Mouse (Mus musculus) c-Kit-positive CD71-negative TER-119-negative erythroid progenitor cells, embryonic 14.5 days (primary cell): ENCODE results near the gene Sema6b.
"Not testable (repeated sequence)": the region's sequence is repeated elsewhere in the genome, so short reads cannot be mapped to it uniquely, and the experiment has no call there.

ENCODE experiments used
- DNase-seq: peaks from one replicate; pipeline ENCODE4 v3.0.0-alpha.2; 2013; ENCODE audit warnings: low read depth

Sema6b gene

DNA sequence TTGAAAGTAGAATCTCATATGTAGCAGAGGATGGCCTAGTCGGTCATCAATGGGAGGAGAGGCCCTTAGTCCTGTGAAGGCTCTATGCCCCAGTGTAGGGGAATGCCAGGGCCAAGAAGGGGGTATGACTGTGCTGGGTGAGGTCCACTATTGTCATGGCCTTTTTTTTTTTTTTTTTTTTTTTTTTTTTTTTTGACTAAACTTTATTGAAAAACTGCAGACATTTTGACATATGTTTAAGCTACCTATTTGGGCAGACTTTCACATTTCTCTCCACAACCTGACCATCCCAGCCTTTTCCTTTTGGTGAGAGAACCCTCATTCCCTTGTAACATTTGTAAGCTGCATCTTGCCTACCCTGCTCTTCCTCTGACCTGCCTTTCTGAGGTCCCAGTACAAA lies 47.8 kb downstream of the Sema6b start:
- no peak for DNase-seq

DNA sequence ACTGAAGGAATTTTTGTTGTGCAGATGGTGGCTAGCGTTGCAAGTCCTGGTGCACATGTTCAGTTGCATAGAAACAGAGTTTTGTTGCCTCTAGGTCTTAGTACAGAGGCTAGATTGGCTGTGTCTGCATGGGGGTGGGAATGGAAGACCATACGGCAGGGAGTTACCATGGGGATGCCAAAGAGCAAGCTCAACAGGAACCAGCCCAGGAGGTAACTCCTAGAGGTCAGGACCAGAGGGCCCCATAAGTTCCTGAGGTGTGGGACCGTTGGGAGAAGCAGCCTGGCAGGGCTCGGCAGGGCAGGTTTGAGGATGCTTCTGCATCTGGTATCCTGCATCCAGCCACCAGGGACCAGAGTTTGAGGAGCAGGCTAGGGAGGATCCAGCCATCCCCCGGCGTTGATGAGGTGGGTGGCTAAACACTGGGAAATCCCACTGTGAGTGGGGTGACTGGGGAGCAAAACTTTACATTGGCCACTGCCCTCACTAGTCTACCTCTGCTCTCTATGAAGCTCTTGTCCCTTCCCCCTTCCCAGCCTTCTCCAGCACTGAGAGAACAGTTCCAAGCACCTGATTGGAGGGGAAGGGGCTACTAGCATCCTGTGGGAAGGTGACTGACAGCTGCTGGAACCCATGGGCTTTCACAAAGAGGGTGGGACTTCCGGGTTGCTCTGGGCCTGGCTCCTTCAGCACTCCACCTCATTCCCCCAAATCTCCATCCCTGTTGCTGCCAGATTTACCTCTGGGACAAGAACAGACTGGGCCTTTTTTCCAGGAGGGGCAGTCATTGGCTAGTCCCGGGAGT lies 59.2 kb downstream of the Sema6b start:
- no peak for DNase-seq

DNA sequence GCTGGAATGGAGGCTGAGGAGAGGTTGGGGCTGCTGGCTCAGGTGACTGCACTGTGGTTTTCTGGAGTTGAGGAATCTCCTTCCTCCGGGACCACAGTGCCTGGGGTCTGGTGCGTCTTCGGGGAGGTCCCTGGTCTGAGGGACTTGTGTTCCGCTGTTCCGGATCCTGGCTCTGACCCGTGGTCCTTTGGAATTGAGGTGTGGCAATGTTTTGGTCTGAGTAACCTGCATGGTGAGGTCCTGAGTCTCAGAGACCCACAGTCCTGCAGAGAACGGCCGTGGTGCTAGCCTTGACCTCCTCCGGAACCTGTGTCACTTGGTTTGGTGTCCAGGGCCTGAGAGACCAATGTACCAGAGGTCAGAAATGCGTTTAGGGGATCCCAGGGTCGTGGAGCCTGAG lies 60.2 kb downstream of the Sema6b start:
- DNase-seq: no peak

DNA sequence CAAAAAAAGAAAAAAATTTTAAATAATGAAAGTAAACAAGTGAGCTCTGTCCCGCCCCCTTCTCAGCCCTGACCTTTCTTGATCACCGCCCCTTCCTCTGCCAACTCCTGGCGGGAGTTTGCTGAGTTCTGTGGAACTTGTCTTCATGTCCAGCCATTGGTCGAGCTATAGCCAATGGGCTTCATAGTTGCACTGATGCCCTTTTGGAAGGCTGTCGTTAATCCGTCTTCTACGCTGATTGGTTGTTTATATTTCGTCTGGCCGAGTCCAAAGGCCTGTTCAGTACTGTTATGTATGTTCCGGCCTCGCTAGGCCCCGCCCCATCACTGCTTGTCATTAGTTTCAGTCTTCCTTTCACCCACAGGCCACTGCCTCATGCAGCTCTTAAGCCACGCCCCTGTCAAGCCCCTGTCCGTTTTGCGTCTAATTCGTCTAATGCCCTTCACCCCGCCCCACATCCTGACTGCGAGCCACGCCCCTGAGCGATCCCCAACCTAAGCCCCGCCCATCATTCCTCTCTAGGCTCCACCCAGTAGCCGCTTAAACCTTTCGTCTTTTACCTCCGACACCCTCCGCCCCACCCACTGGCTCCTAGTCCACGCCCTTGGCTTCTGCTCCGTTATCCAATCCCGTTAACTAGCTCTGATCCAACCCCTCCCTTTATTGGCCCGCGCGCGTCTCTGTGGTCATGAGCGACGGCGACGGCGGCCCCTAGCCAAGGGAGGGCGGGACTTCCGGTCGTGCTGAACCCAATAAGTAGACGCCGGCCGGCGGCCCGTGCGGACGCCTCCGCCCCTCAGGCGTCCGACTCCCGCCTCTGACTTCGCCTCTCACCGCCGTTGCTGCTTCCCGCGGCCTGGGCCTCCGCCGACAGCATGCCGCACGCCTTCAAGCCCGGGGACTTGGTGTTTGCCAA lies 61.0 kb downstream of the Sema6b start, which contains the start of gene Hdgfl2:
TSS of gene Hdgfl2 (plus strand) at position 755 of the 916 bp plus-strand sequence.
- peak; percentile 99 for DNase-seq

DNA sequence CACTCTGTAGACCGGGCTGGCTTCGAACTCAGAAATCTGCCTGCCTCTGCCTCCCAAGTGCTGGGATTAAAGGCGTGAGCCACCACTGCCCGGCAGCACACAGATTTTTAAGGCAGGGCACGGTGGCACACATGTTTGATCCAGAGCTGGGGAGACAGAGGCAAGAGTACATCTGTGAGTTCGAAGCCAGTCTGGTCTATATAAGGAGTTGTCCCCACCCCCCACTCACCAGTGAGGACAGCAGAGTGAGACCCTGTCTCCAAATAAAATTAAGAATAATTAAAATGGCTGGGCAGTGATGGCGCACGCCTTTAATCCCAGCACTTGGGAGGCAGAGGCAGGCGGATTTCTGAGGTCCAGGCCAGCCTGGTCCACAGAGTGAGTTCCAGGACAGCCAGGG lies 61.8 kb downstream of the Sema6b start:
- not testable (repeated sequence) for DNase-seq

DNA sequence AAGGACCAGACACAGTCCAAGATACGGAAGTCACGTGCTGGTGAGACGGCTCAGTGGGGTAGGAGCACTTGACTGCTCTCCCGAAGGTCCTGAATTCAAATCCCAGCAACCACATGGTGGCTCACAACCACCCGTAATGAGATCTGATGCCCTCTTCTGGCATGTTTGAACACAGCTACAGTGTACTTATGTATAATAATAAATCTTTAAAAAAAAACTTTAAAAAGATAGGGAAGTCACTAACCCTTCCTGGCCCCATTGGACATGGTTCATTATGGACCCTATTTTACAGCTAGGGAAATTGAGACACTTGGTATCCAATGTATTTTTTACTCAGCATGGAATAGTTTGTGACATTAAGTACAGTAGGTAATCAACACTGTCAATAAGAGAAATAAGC lies 62.6 kb downstream of the Sema6b start:
- no peak for DNase-seq

DNA sequence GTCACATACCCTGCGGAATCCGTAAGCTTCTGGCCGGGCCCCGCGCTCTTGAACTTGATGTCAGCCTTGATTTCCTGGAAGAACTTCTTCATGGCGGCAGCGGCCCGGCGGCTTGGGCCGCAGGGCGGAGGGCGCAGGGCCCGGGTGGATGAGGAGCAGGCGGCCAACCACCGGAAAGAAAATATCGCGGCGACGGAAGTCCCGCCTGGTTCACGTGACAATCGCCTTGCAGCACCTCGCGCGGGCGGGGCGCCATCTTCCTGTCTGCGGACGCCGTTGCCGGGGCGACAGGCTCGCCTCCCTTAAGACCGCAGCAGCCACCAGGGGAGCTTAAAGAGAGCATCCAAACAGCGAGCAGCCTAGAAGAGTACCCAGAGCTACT lies 65.3 kb downstream of the Sema6b start, which contains the start of gene Ubxn6:
TSS of gene Ubxn6 (minus strand) at position 202 of the 382 bp plus-strand sequence.
- DNase-seq: peak; percentile 92

DNA sequence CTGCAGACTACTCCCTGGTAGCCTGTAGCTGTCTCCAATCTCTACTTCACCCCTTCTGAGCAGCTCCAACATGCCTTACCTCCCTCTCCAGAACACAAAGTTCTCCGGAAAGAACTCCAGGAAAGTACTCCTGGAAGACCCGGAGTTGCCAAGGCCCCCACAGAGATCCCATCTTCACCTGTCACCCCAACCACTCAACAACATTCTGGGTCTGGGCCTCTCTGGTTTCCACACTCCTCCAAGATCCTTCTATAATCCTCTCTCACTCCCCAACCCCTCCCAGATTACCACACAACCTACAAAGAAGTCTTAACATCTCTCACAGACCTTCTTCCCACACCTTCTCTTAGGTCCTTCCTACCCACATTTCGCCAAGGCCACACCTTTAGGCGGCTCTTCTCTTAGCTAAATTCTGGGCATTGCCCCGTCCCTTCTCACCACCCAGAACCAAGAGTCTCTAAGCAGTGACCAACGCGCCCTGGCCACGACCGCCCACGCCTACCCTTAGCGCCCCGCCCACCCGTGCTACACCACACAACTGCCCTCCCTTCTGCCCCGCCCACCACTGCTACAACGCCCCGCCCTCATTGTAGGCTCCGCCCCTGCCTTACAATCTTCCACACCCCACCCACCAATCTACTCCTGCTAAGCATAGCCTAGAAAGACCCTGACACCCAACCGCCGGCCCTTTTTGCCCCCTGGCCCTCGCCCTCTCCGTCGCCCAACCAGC lies 65.9 kb downstream of the Sema6b start:
- DNase-seq: peak; percentile 86
